Mouse (Mus musculus) NIH3T3 (cell line): ENCODE data around the gene Scyl3.

ENCODE experiments used
- DNase-seq: peaks from one replicate; pipeline ENCODE4 v3.0.0-alpha.2; 2012; ENCODE audit warnings: low read depth

The Scyl3 gene

GRCm38 (mm10) chr1:163964008-163964689 is 35.2 kb downstream of the Scyl3 start:
- DNase-seq = no peak

- DNase-seq = peak; percentile 58
Measured at GRCm38 (mm10) chr1:163974471-163974870, 45.6 kb downstream of the Scyl3 start.

GRCm38 (mm10) chr1:163975088-163975487 is 46.2 kb downstream of the Scyl3 start:
- no peak for DNase-seq

GRCm38 (mm10) chr1:163976515-163976914 is 47.6 kb downstream of the Scyl3 start:
- DNase-seq = no peak

- no peak for DNase-seq
Measured at GRCm38 (mm10) chr1:163992371-163992770, 63.5 kb downstream of the Scyl3 start.

GRCm38 (mm10) chr1:163994173-163994720 is 65.3 kb downstream of the Scyl3 start:
- DNase-seq = no peak

GRCm38 (mm10) chr1:163994721-163995608 is 66.1 kb downstream of the Scyl3 start, which contains the start of the genes BC055324 and Mettl18:
BC055324 (minus strand) TSS chr1:163994796.
Mettl18 (plus strand) TSS chr1:163994889.
- peak; percentile 98 for DNase-seq

- DNase-seq = no peak
Measured at GRCm38 (mm10) chr1:163995609-163995913, 66.7 kb downstream of the Scyl3 start.

GRCm38 (mm10) chr1:164001831-164002452 is 73.0 kb downstream of the Scyl3 start:
- no peak for DNase-seq

- no peak for DNase-seq
Measured at GRCm38 (mm10) chr1:164004311-164004710, 75.4 kb downstream of the Scyl3 start.
